ENCODE assay signal across 15 mouse cellular contexts in the genomic region with DNA sequence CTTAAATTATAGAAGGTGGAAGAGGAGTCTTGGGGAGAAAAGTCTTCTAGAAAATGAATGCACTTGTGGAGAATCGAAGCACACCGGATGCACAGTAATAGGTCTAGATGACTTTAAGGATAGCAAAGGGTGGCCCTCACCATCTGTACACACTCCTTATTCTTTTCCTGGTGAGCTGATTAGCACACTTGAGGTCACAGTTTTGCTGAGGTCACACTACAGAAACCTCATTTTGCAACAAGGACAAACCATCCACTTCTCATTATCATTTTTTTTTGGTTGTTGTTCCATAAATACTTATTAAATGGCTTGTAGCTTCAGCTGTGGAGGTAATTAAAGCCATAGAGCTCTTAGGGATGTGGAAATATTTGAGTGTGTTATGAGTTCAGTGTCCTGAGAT. TPM values are rescaled to one million over a fixed set of nuclear protein-coding genes. Genes with fewer than 3 reads are reported as not detected.
DNase-seq lines count a peak whose midpoint lies in the region; ATAC-seq and TF ChIP-seq lines count a peak whose summit lies in the region.
"Had no signal": no experiment of that assay in that cellular context is flagged by ENCODE, and none has a peak within 500 bp of the region (broad histone marks: within the 10 kb centered on the region; RNA-seq: fewer than 3 reads in every experiment).

No protein-coding gene starts in this region.

- H3K36me3 ChIP-seq in heart, adult 2 months (ENCODE audit: control insufficient read depth, insufficient read depth, low read length) = peaks cover 3% of the 10 kb centered on the region
- no peaks in the 10 kb centered on the region for H3K36me3 ChIP-seq in hindbrain, embryonic 15.5 days
- H3K36me3 ChIP-seq in hindbrain, embryonic 10.5 days = no peaks in the 10 kb centered on the region
- H3K36me3 ChIP-seq in midbrain, embryonic 14.5 days (ENCODE audit: control insufficient read depth, insufficient read depth, low read length) = no peaks in the 10 kb centered on the region
- no peaks in the 10 kb centered on the region for H3K36me3 ChIP-seq in midbrain, embryonic 10.5 days

- no peak for TF ChIP-seq EP300 in heart, adult 2 months (IDR thresholded peaks at IDR 0.05; ENCODE audit: insufficient read depth, low read depth, low read length)

- H3K27ac ChIP-seq in heart, adult 2 months = peak overlapping the region; percentile 40
- no peak overlapping the region for H3K27ac ChIP-seq in hindbrain, embryonic 15.5 days (replicated peaks)
- no peak overlapping the region for H3K27ac ChIP-seq in hindbrain, embryonic 10.5 days
- 0 out of 2 replicates have a peak overlapping the region, but pooled peaks have one; percentile 27 for H3K27ac ChIP-seq in midbrain, embryonic 14.5 days (replicated peaks; ENCODE audit: low read depth, low read length)
- no peak overlapping the region for H3K27ac ChIP-seq in midbrain, embryonic 10.5 days (replicated peaks)

- H3K27me3 ChIP-seq in heart, adult 2 months (ENCODE audit: control insufficient read depth, insufficient read depth, low read length) = no peaks in the 10 kb centered on the region
- no peaks in the 10 kb centered on the region for H3K27me3 ChIP-seq in hindbrain, embryonic 15.5 days
- no peaks in the 10 kb centered on the region for H3K27me3 ChIP-seq in hindbrain, embryonic 10.5 days (ENCODE audit: insufficient read depth, poor library complexity, severe bottlenecking)
- H3K27me3 ChIP-seq in midbrain, embryonic 14.5 days (ENCODE audit: control insufficient read depth, insufficient read depth, low read length) = no peaks in the 10 kb centered on the region
- H3K27me3 ChIP-seq in midbrain, embryonic 10.5 days (ENCODE audit: low read depth, poor library complexity, severe bottlenecking) = no peaks in the 10 kb centered on the region
- H3K27me3 ChIP-seq: CH12.LX had no signal

- no peak for TF ChIP-seq POLR2A in heart, adult 2 months (IDR thresholded peaks at IDR 0.05; ENCODE audit: insufficient read depth, low read depth, low read length)

- no peaks in the 10 kb centered on the region for H3K9me3 ChIP-seq in hindbrain, embryonic 15.5 days
- no peaks in the 10 kb centered on the region for H3K9me3 ChIP-seq in hindbrain, embryonic 10.5 days
- no peaks in the 10 kb centered on the region for H3K9me3 ChIP-seq in midbrain, embryonic 14.5 days (ENCODE audit: control insufficient read depth, low read length)
- H3K9me3 ChIP-seq in midbrain, embryonic 10.5 days (replicated peaks) = no peaks in the 10 kb centered on the region

- H3K4me3 ChIP-seq in heart, adult 2 months = no peak overlapping the region
- no peak overlapping the region for H3K4me3 ChIP-seq in hindbrain, embryonic 15.5 days
- H3K4me3 ChIP-seq in hindbrain, embryonic 10.5 days = no peak overlapping the region
- H3K4me3 ChIP-seq in midbrain, embryonic 14.5 days (replicated peaks; ENCODE audit: low read depth, low read length) = no peak overlapping the region
- H3K4me3 ChIP-seq in midbrain, embryonic 10.5 days = no peak overlapping the region

- H3K4me1 ChIP-seq in heart, adult 2 months (ENCODE audit: control insufficient read depth, insufficient read depth, low read length) = peaks cover 9% of the 10 kb centered on the region
- peaks cover 12% of the 10 kb centered on the region for H3K4me1 ChIP-seq in hindbrain, embryonic 15.5 days (replicated peaks)
- H3K4me1 ChIP-seq in hindbrain, embryonic 10.5 days (replicated peaks) = peaks cover 4% of the 10 kb centered on the region; the same call in 1 of the 2 replicates
- H3K4me1 ChIP-seq in midbrain, embryonic 14.5 days (ENCODE audit: control insufficient read depth, insufficient read depth, low read length) = peaks cover 6% of the 10 kb centered on the region
- peaks cover 5% of the 10 kb centered on the region; the same call in 1 of the 2 replicates for H3K4me1 ChIP-seq in midbrain, embryonic 10.5 days

- H3K79me2 ChIP-seq in heart, adult 2 months (replicated peaks; ENCODE audit: control insufficient read depth, insufficient read depth, low read length) = no peaks in the 10 kb centered on the region

- 49% methylated on average over 2 of the region's 2 CpGs for WGBS in heart, adult 2 months
- 94% methylated on average over 2 of the region's 2 CpGs for WGBS in hindbrain, embryonic 15.5 days
- 92% methylated on average over 2 of the region's 2 CpGs for whole genome bisulfite sequencing in hindbrain, embryonic 10.5 days
- WGBS in midbrain, embryonic 14.5 days = 93% methylated on average over 2 of the region's 2 CpGs
- WGBS in midbrain, embryonic 10.5 days = 92% methylated on average over 2 of the region's 2 CpGs

- intact Hi-C loops in heart, adult 2 months (cut with DNase I) = loop anchor here (2.0 kb wide), 1 partner anchor 13 kb away; no protein-coding TSS in a partner anchor
- intact Hi-C loops in heart, postnatal 14 days (cut with DNase I) = no loop called here

- H3K9ac ChIP-seq in heart, adult 2 months (ENCODE audit: low read depth, low read length) = no peak overlapping the region
- no peak overlapping the region for H3K9ac ChIP-seq in hindbrain, embryonic 15.5 days
- no peak overlapping the region for H3K9ac ChIP-seq in midbrain, embryonic 14.5 days (replicated peaks; ENCODE audit: low read length)

- no peak for TF ChIP-seq CTCF in heart, adult 2 months (IDR thresholded peaks at IDR 0.05)

- peak; percentile 32; the same call in 1 of the 2 replicates for ATAC-seq in hindbrain, embryonic 15.5 days (ENCODE audit: low FRiP score, low read depth)
- no peak for ATAC-seq in midbrain, embryonic 14.5 days (ENCODE audit: low FRiP score, low TSS enrichment)
- ATAC-seq: forebrain, embryonic 14.5 days; inflammation-experienced regulatory T-cells, adult 6 months had no signal

- DNase-seq in heart, adult 2 months = no peak
- no peak for DNase-seq in heart, postnatal 14 days
- no peak for DNase-seq in hindbrain, embryonic 10.5 days (ENCODE audit: low spot score)
- DNase-seq in midbrain, embryonic 14.5 days = no peak
- no peak for DNase-seq in midbrain, embryonic 10.5 days (ENCODE audit: low spot score)
- DNase-seq in adrenal gland, adult (ENCODE audit: inconsistent age in 2 of 2, low spot score in 1 of 2) = no peak
- no peak for DNase-seq in cerebellum, adult 18-20 months
- DNase-seq: lung, adult 18-20 months; thymus, adult 2 months had no signal

- no peak overlapping the region for H3K4me2 ChIP-seq in hindbrain, embryonic 15.5 days
- H3K4me2 ChIP-seq in midbrain, embryonic 14.5 days (ENCODE audit: low read length) = no peak overlapping the region
- H3K4me2 ChIP-seq: liver, embryonic 11.5 days had no signal

RNA-seq across cellular contexts. Expression of a gene that starts 25.4 kb away (rescaled TPM):
- 1 to 10 TPM; 4.4 to 5.0 TPM for total RNA-seq in heart, adult 2 months (2021)
- polyA plus RNA-seq in heart, adult 2 months (2012; rRNA removed) = 1.7 and 3.5 TPM in 2 replicates
- total RNA-seq in heart, postnatal 14 days (2021) = 1 to 10 TPM; 9.2 to 9.4 TPM
- polyA plus RNA-seq in hindbrain, embryonic 15.5 days (2015; fragmentation: Nextera tagmentation; extraction: Ambion mirVana) = 15.4 and 18.2 TPM in 2 replicates
- 8.9 and 12.2 TPM in 2 replicates for polyA plus RNA-seq in hindbrain, embryonic 10.5 days (2016; fragmentation: Nextera tagmentation; extraction: Ambion mirVana)
- polyA plus RNA-seq in midbrain, embryonic 14.5 days (2014; fragmentation: Nextera tagmentation; extraction: Ambion mirVana) = 29.1 and 37.3 TPM in 2 replicates
- 7.6 and 8.4 TPM in 2 replicates for polyA plus RNA-seq in midbrain, embryonic 10.5 days (2016; fragmentation: Nextera tagmentation; extraction: Ambion mirVana)
- total RNA-seq: MEL had no signal

Comparison
In these comparisons a context has a peak if more than half of its experiments do, and no peak if none do; other contexts are left out.
1. H3K27ac ChIP-seq: peak in heart, adult 2 months (single experiment) and midbrain, embryonic 14.5 days (single experiment); none in hindbrain, embryonic 15.5 days (single experiment), hindbrain, embryonic 10.5 days (single experiment) and midbrain, embryonic 10.5 days (single experiment).